ENCODE assay signal across 17 mouse cellular contexts in genomic region chr5:105614682-105615434, GRCm38 (mm10).
DNase-seq lines count a peak whose midpoint lies in the region; ATAC-seq and TF ChIP-seq lines count a peak whose summit lies in the region.
"Had no signal": no experiment of that assay in that cellular context is flagged by ENCODE, and none has a peak within 500 bp of the region (broad histone marks: within the 10 kb centered on the region; RNA-seq: fewer than 3 reads in every experiment).

No protein-coding gene starts in this region.

- intact Hi-C loops in heart, adult 2 months (cut with DNase I) = loop anchor here (2.0 kb wide), 1 partner anchor 28 kb away; no protein-coding TSS in a partner anchor
- intact Hi-C loops in heart, postnatal 25 days (cut with DNase I) = no loop called here
- intact Hi-C loops in left cerebral cortex, postnatal 14 days (cut with DNase I) = no loop called here

- H3K9me3 ChIP-seq in lung, postnatal 0 days (ENCODE audit: low read length) = no peaks in the 10 kb centered on the region
- H3K9me3 ChIP-seq: embryonic facial prominence, embryonic 15.5 days; heart, embryonic 13.5 days; kidney, embryonic 15.5 days; liver, embryonic 13.5 days had no signal

- no peak for DNase-seq in heart, adult 2 months
- no peak for DNase-seq in heart, postnatal 25 days (ENCODE audit: low spot score)
- peak; percentile 39 for DNase-seq in lung, postnatal 0 days (ENCODE audit: low spot score)
- DNase-seq in lung, adult 18-20 months = no peak
- DNase-seq in left cerebral cortex, postnatal 14 days (ENCODE audit: low spot score in 2 of 2) = no peak
- DNase-seq in cerebellum, adult 11 months = no peak
- DNase-seq: cerebellum, adult 9-11 months; gastrocnemius, postnatal 25 days; liver, embryonic 13.5 days; midbrain, embryonic 14.5 days; right cerebral cortex, postnatal 4 days; thymus, adult 18-20 months had no signal

- H3K4me2 ChIP-seq in lung, postnatal 0 days (replicated peaks; ENCODE audit: low read depth, low read length) = no peak overlapping the region
- H3K4me2 ChIP-seq: embryonic facial prominence, embryonic 15.5 days; heart, embryonic 13.5 days; kidney, embryonic 15.5 days; liver, embryonic 13.5 days had no signal

- TF ChIP-seq CTCF in heart, adult 2 months (IDR thresholded peaks at IDR 0.05) = no peak
- no peak for TF ChIP-seq CTCF in lung, postnatal 0 days (IDR thresholded peaks at IDR 0.05)
- TF ChIP-seq CTCF in small intestine, adult 2 months (IDR thresholded peaks at IDR 0.05; ENCODE audit: extremely low read depth, insufficient read length, insufficient replicate concordance, low read depth, low read length) = no peak

- WGBS in heart, adult 2 months = 50% methylated on average over 9 of the region's 9 CpGs
- 43% methylated on average over 9 of the region's 9 CpGs for WGBS in lung, postnatal 0 days
- 61% methylated on average over 9 of the region's 9 CpGs for WGBS in small intestine, adult 2 months

- H3K27me3 ChIP-seq in heart, adult 2 months (ENCODE audit: control insufficient read depth, insufficient read depth, low read length) = no peaks in the 10 kb centered on the region
- no peaks in the 10 kb centered on the region for H3K27me3 ChIP-seq in lung, postnatal 0 days (replicated peaks; ENCODE audit: insufficient read depth, low read length)
- H3K27me3 ChIP-seq in small intestine, adult 2 months (ENCODE audit: control insufficient read depth, insufficient read depth, low read length) = no peaks in the 10 kb centered on the region
- H3K27me3 ChIP-seq: embryonic facial prominence, embryonic 15.5 days; heart, embryonic 13.5 days; kidney, embryonic 15.5 days; liver, embryonic 13.5 days had no signal

- H3K27ac ChIP-seq in heart, adult 2 months = peak overlapping the region; percentile 74
- H3K27ac ChIP-seq in lung, postnatal 0 days (ENCODE audit: low read length) = no peak overlapping the region
- H3K27ac ChIP-seq in brown adipose tissue, adult 24 weeks (replicated peaks; ENCODE audit: low read depth, low read length) = peak overlapping the region; percentile 46; the same call in 1 of the 2 replicates
- H3K27ac ChIP-seq in small intestine, adult 2 months (ENCODE audit: insufficient read depth, low read depth, low read length) = peak overlapping the region; percentile 27; the same call in 1 of the 2 replicates
- H3K27ac ChIP-seq: embryonic facial prominence, embryonic 15.5 days; heart, embryonic 13.5 days; kidney, embryonic 15.5 days; liver, embryonic 13.5 days had no signal

- no peak for TF ChIP-seq EP300 in heart, adult 2 months (IDR thresholded peaks at IDR 0.05; ENCODE audit: insufficient read depth, low read depth, low read length)
- TF ChIP-seq EP300 in lung, postnatal 0 days (IDR thresholded peaks at IDR 0.05) = peak; percentile 51

- peak; percentile 67 for ATAC-seq in lung, postnatal 0 days

- H3K9ac ChIP-seq in heart, adult 2 months (ENCODE audit: low read depth, low read length) = no peak overlapping the region
- no peak overlapping the region for H3K9ac ChIP-seq in lung, postnatal 0 days (replicated peaks; ENCODE audit: low read depth)
- H3K9ac ChIP-seq: embryonic facial prominence, embryonic 15.5 days; heart, embryonic 13.5 days; kidney, embryonic 15.5 days; liver, embryonic 13.5 days had no signal

- no peak overlapping the region for H3K4me3 ChIP-seq in heart, adult 2 months
- H3K4me3 ChIP-seq in lung, postnatal 0 days (ENCODE audit: low read depth, low read length) = no peak overlapping the region
- no peak overlapping the region for H3K4me3 ChIP-seq in brown adipose tissue, adult 24 weeks (ENCODE audit: insufficient read depth, low read depth, low read length)
- H3K4me3 ChIP-seq in small intestine, adult 2 months (ENCODE audit: low read depth, low read length) = no peak overlapping the region
- H3K4me3 ChIP-seq: embryonic facial prominence, embryonic 15.5 days; heart, embryonic 13.5 days; kidney, embryonic 15.5 days; liver, embryonic 13.5 days had no signal

- H3K36me3 ChIP-seq in heart, adult 2 months (ENCODE audit: control insufficient read depth, insufficient read depth, low read length) = peaks cover 10% of the 10 kb centered on the region
- H3K36me3 ChIP-seq in lung, postnatal 0 days (ENCODE audit: insufficient read depth, low read length) = no peaks in the 10 kb centered on the region
- H3K36me3 ChIP-seq in small intestine, adult 2 months (ENCODE audit: control insufficient read depth, insufficient read depth, low read length) = no peaks in the 10 kb centered on the region
- H3K36me3 ChIP-seq: embryonic facial prominence, embryonic 15.5 days; kidney, embryonic 15.5 days; liver, embryonic 13.5 days had no signal

- peaks cover 5% of the 10 kb centered on the region for H3K4me1 ChIP-seq in heart, adult 2 months (ENCODE audit: control insufficient read depth, insufficient read depth, low read length)
- no peaks in the 10 kb centered on the region for H3K4me1 ChIP-seq in lung, postnatal 0 days (ENCODE audit: insufficient read depth, low read depth, low read length)
- peaks cover 21% of the 10 kb centered on the region for H3K4me1 ChIP-seq in brown adipose tissue, adult 24 weeks (ENCODE audit: control insufficient read depth, insufficient read depth, insufficient read length, low read length)
- H3K4me1 ChIP-seq in small intestine, adult 2 months (ENCODE audit: control insufficient read depth, insufficient read depth, insufficient read length, low read length) = peaks cover 7% of the 10 kb centered on the region
- H3K4me1 ChIP-seq: embryonic facial prominence, embryonic 15.5 days had no signal

- TF ChIP-seq POLR2A in heart, adult 2 months (IDR thresholded peaks at IDR 0.05; ENCODE audit: insufficient read depth, low read depth, low read length) = no peak
- no peak for TF ChIP-seq POLR2A in small intestine, adult 2 months (IDR thresholded peaks at IDR 0.05; ENCODE audit: low read depth, low read length)

- no peaks in the 10 kb centered on the region for H3K79me2 ChIP-seq in heart, adult 2 months (replicated peaks; ENCODE audit: control insufficient read depth, insufficient read depth, low read length)
